Mouse (Mus musculus) c-Kit-positive CD71-positive TER-119-negative erythroid progenitor cells, embryonic 14.5 days (primary cell): ENCODE data around the gene Hoxa7.

ENCODE experiments used
- DNase-seq: peaks from one replicate; pipeline ENCODE4 v3.0.0-alpha.2; 2013; ENCODE audit warnings: low read depth

The Hoxa7 gene

DNA sequence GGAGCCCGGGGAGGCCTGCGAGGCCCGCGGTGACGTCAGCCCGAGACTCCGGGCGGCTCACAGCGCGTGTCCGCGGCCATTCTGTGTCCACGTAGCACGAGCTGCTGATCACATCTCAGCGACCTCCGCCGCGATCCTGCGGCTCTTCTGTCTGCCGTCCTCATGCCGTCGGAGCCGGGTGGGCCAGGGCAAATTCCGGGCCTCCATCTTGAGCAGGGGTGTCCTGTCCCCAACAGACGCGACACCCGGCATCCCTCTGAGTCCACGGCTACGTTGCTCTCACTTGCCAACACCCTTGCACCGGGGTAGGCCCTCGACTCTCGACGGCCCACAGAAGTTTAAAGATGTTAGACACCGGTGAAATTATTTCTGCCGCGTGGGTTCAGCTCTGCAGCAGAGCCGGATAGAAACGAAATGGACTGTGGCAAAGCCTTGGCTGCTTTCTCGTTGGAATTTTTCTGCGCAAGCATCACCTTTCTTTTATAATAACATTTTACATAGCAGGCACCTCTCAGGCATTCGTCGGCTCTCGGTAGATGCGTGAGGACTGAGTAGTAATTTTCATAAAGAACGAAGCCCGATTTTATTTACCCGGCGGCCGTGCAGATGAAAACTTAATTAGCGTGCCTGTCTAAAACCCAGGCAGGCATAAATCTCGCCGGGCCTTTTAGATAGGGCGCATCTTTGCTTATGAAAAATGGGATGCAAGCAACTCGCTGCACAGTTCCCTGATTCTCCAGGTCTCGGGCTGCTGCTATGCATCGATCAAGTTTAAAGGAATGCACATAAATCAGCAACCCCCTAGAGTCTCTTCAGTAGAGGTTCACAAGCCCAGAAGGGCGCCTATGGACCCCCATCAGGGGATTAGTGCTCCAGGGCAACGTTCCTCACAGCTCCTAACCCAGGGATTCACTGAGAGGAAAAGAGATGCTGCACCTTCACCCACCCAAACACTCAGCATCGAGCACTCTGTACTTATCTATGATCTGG is 32.2 kb upstream of the Hoxa7 start:
- no peak for DNase-seq

- DNase-seq = no peak
Measured at GRCm38 (mm10) chr6:52252775-52253376, 31.2 kb upstream of the Hoxa7 start.

DNA sequence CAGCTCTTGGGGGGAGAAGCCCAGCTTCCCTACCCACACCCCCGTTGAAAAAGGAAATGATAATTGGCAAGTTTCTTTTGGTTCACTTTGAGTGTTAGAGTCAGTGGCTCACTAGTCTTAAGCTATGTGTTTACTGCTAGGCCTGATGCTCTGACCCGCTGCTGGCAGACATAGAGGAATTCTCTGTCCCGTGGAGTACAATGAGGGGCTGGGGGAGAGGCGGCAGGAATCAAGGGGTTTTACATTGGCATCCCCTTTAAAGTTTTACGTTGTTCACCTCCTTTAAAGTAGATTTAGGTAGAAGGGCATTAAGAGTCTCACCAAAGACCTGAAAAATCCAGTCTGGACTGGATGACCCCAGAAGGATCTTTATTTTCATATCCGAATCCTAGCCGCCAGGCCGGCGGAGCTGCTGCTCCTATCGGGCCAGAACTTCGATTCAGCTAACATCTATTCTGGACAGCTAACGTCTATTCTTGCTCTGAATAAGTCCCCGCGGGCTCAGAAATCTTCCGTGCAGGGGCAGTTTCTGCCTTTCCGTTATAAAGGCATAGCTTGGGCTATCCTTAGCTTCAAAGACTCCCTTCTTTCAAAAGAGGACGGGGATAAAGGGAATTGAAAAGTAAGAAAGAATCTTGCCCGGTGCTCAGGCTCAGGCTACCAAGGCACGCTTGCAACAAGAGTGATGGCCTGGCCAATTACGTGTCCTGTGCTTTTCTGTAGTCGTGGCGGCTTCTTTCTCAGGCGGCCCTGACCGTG is 30.5 kb upstream of the Hoxa7 start:
- DNase-seq = no peak

DNA sequence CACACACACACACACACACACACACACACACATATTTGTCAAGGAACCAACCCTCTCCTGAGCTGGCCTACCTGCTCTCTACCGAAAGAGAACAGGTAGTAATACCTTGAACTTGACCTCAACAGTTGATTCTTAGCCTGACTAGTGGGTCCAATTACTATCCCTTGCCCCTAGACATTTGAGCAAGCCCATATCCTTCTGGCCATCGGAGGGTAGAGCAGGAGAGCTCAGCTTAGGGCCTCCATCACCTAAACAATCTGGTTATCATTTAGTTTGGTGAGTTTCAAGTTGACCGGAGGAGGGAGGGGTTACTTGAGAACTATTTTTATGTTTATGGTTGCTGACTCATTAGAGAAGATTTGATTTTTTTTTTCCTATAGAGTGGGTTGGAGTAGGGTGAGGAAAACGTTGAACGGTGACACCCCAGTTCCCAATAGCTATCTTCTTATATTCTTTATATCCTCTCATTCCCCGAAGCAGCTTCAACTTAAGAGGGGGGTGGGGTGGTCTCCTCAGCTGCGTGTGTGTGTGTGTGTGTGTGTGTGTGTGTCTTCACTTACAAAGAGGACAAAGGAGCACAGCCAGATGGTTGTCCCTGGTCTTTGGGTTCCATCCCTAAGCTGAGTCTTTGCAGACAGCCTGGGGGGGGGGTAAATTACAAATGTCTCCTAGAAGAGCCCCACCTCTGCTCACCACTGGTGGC is 29.7 kb upstream of the Hoxa7 start:
- no peak for DNase-seq

DNA sequence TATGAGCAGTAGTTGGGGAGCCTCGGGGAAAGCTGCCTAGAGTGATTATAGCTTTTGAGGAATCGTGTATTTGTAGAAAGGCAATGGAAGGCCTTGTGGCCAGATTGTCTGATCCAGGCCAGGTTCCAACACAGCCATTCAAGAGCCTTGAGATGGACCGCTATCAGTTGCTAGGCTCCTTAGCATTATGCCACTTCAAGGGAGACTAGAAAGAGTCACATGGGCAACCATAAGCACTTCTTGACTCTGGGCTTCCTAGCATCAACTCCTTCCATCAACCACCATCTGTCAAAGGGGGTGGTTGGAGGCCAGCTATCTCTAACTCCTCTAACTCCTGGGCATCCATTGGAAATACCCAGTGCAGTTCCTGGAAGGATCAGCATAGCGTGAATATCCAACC is 28.2 kb upstream of the Hoxa7 start:
- DNase-seq = no peak

DNA sequence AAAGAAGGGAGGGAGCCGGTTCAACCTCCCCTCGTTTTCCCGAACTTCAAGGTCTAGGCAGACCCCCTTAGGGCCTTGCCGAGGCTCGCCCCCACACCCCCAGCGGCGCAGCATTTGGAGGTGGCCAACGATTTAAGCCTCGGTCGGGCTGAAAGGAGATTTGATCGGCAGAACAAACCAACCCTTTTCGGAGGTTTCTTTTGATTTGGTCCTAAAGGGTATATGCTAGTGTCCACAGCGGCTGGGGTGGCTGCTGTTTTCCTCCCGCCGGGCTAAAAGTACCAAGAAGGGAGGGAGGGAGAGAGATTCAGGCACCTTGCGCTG is 27.7 kb upstream of the Hoxa7 start:
- no peak for DNase-seq

- no peak for DNase-seq
Measured at GRCm38 (mm10) chr6:52248638-52249414, 27.2 kb upstream of the Hoxa7 start.

- no peak for DNase-seq
Measured at GRCm38 (mm10) chr6:52247766-52248637, 26.3 kb upstream of the Hoxa7 start.

GRCm38 (mm10) chr6:52246916-52247315 is 25.3 kb upstream of the Hoxa7 start:
- DNase-seq = no peak

- no peak for DNase-seq
Measured at GRCm38 (mm10) chr6:52246403-52246803, 24.7 kb upstream of the Hoxa7 start.

- DNase-seq = no peak
Measured at GRCm38 (mm10) chr6:52245757-52246142, 24.1 kb upstream of the Hoxa7 start, which contains the start of gene Hoxa11. TSS of gene Hoxa11 (minus strand) at chr6:52245810.

- no peak for DNase-seq
Measured at GRCm38 (mm10) chr6:52245040-52245756, 23.5 kb upstream of the Hoxa7 start.

GRCm38 (mm10) chr6:52244471-52245039 is 22.9 kb upstream of the Hoxa7 start:
- no peak for DNase-seq

- DNase-seq = no peak
Measured at GRCm38 (mm10) chr6:52243681-52244121, 22.0 kb upstream of the Hoxa7 start.

DNA sequence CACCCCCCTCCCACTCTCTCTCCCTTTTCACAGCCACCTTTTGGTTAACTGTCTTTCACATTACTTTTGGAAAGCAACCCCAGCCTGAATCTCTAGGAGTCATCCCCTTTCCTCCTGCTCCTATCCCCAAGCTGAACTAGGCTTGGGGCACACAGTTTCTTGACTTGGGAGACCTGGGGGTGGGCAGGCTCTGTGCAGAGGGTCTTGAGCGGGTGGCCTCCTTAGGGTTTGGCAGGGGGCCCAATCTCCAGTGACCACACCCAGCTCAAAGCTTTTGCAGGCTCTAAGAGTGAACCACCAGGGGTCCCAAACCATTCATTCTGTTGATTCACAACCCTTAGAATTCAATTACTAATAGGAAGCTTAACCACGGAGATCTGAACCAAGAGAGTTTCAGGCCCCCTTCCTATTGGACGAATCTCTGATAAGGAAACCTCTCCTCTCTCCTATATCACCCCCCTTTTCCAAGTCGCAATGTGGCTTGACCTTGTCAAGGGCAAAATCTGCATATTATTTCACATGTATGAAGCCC is 21.2 kb upstream of the Hoxa7 start:
- DNase-seq = no peak

- no peak for DNase-seq
Measured at GRCm38 (mm10) chr6:52241001-52241621, 19.5 kb upstream of the Hoxa7 start.

- peak; percentile 32 for DNase-seq
Measured at GRCm38 (mm10) chr6:52240389-52241000, 18.8 kb upstream of the Hoxa7 start, which contains the start of gene Hoxa10. TSS of gene Hoxa10 (minus strand) at chr6:52240854.
